Mouse (Mus musculus) ES-Bruce4 (cell line): ENCODE results near the gene Ppie.

ENCODE experiments used
- EP300 ChIP-seq: IDR thresholded peaks from 2 replicates; pipeline ENCODE4 v1.6.1; 2011; ENCODE audit warnings: low read depth, low read length; ENCODE audit not compliant: insufficient read depth
- POLR2A ChIP-seq: IDR thresholded peaks from one replicate; pipeline ENCODE4 v1.8.1; 2011; ENCODE audit warnings: low read length; ENCODE audit not compliant: insufficient read depth

DNA sequence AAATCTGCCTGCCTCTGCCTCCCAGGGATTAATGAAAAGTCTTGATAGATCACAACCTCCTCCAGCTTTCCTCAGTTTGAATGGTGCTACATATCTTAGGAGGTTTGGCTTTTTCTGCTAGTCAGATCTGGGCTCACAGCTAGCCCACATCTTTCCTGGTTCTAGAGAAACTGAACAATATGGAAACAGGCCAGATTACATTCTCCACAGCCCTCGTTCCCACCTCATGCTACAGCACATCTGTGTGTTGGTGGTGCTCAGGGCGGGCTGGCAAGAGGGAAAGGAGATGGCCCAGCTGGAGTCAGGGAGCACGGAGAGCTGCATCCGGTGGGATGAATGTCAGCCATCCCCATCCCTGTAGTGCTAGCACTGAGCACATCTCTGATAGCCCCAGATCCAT, 29.0 kb downstream of the Ppie start:
- TF ChIP-seq EP300, result no peak
- no peak for TF ChIP-seq POLR2A
